Mouse (Mus musculus): ENCODE measurements around the gene Slit3. TPM values are rescaled to one million over a fixed set of nuclear protein-coding genes. Genes with fewer than 3 reads are reported as not detected.

Slit3 gene
- polyA plus RNA-seq, 1 experiment from 2014 or later, result 24.1 TPM

DNA sequence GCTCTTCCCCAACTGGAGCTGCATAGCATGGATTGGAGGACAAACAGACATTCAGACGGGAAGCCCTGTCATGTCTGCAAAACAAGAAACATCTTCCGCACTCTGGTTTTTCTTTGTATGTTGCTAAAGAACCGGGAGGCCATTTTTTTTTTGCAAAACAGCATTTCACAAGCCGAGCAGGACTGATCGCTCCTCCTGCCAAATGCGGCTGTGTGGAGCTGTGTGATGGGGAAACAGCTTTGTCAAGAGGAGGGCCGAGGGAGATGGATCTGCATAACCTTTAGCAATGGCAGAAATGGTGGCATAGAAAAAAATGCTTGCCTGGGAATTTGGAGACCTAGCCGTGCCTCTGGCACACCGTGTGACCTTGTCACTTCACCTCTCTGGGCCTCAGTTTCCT lies 15.6 kb downstream of the Slit3 start:
- ATAC-seq (ENCODE audit: low read depth) (no peak), DNase-seq (ENCODE audit: low spot score) (no peak)
- Histone ChIP-seq H3K27me3 (replicated peaks; ENCODE audit: control insufficient read depth, insufficient read depth, low read length) (no peaks in the 10 kb centered on the region), H3K9ac (ENCODE audit: low read depth, low read length) (no peak overlapping the region), H3K27ac (replicated peaks; ENCODE audit: low read depth, low read length) (no peak overlapping the region; the same call in 1 of the 2 replicates), H3K4me1 (ENCODE audit: control insufficient read depth, insufficient read depth, low read length) (no peaks in the 10 kb centered on the region), H3K36me3 (ENCODE audit: control insufficient read depth, insufficient read depth, low read length) (no peaks in the 10 kb centered on the region), H3K4me3 (ENCODE audit: low read depth, low read length) (no peak overlapping the region), H3K9me3 (ENCODE audit: control insufficient read depth, low read length) (no peaks in the 10 kb centered on the region), H3K4me2 (ENCODE audit: low read depth, low read length) (no peak overlapping the region)
- WGBS, result 84% methylated on average over 9 of the region's 9 CpGs

DNA sequence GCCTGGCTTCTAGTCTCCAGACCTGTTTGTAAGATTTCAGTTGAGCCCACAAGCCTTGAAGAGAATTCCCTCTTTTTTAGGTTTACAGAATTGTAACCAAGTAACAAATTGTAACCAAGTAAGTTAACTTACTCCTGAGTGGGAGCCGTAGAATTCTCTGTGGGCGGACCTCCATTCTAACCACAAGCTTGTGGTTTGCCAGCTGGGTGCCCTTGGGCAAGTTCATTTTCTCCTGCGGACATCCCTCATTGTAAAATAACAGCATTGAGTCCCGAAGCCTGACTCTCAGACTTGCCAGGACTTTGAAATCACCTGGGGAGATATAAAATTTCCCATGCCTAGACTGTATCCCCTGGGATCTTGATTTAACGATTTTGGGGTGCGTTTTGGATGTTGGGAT lies 19.1 kb downstream of the Slit3 start:
- Histone ChIP-seq H3K4me1 (ENCODE audit: control insufficient read depth, insufficient read depth, low read length) (0 out of 2 replicates have a peak, but pooled peaks cover 7% of the 10 kb centered on the region), H3K27ac (replicated peaks; ENCODE audit: low read depth, low read length) (no peak overlapping the region), H3K36me3 (ENCODE audit: control insufficient read depth, insufficient read depth, low read length) (no peaks in the 10 kb centered on the region), H3K9ac (ENCODE audit: low read depth, low read length) (no peak overlapping the region), H3K9me3 (ENCODE audit: control insufficient read depth, low read length) (no peaks in the 10 kb centered on the region), H3K4me3 (ENCODE audit: low read depth, low read length) (no peak overlapping the region), H3K4me2 (ENCODE audit: low read depth, low read length) (no peak overlapping the region), H3K27me3 (replicated peaks; ENCODE audit: control insufficient read depth, insufficient read depth, low read length) (no peaks in the 10 kb centered on the region)
- WGBS, result 68% methylated on average over 6 of the region's 6 CpGs
- DNase-seq (ENCODE audit: low spot score), result no peak
- no peak for ATAC-seq (ENCODE audit: low read depth)

DNA sequence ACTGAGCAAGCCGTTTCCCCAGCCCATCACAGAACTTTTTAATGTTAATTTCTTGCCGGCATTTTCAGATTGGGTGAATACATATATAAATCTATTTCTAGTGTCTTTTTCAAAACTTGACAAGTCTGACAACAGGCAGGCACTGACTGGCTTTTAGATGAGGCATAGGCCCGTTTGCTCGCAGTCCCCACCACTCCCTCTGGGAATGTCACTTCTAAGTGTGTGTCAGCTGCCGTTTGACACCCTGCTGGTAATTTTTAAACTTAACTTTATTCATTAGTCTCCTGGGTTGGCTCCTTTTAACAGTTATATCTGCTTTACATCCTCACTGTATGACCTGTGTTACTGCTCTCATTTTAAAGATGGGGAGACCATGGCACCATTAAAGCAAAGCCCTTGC lies 21.2 kb downstream of the Slit3 start:
- Histone ChIP-seq H3K4me1 (ENCODE audit: control insufficient read depth, insufficient read depth, low read length) (0 out of 2 replicates have a peak, but pooled peaks cover 7% of the 10 kb centered on the region), H3K36me3 (ENCODE audit: control insufficient read depth, insufficient read depth, low read length) (no peaks in the 10 kb centered on the region)
- 58% methylated on average over 5 of the region's 5 CpGs for WGBS

DNA sequence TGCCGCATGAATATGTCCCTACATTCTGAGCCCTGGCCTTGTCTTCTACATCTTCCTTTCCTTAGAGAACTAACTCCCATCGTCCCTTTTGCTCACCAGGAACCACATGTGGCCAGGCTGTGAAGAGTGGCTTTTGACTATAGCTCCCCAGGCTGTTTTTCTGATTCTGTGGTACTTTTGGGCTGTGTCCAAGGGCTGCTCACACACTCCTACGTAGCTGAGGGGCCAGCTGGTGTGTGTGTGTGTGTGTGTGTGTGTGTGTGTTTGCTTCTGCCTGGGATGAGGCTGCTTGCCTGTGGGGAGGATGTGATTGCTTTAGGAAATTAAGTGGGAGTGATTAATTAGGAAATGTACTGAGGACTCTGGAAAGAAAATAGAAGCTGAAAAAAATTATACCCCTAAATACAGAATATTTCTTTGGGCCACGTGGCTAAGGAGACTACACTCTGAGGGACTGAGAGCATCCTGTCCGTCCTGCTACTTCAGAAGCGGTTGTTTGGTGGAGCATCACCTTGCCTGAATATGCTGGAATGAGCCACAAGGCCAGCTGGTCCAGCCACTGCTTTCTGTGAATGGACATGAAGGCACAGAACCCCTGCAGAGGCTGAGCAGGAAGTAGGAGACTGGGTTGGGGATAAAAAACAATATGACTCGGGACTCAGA lies 21.8 kb downstream of the Slit3 start:
- no peaks in the 10 kb centered on the region for H3K9me3 ChIP-seq (ENCODE audit: control insufficient read depth, low read length)
- H3K4me2 ChIP-seq (ENCODE audit: low read depth, low read length), result no peak overlapping the region
- H3K36me3 ChIP-seq (ENCODE audit: control insufficient read depth, insufficient read depth, low read length), result no peaks in the 10 kb centered on the region
- no peak overlapping the region; the same call in 1 of the 2 replicates for H3K27ac ChIP-seq (replicated peaks; ENCODE audit: low read depth, low read length)
- no peak overlapping the region for H3K9ac ChIP-seq (ENCODE audit: low read depth, low read length)
- no peak for ATAC-seq (ENCODE audit: low read depth)
- H3K4me1 ChIP-seq (ENCODE audit: control insufficient read depth, insufficient read depth, low read length), result 0 out of 2 replicates have a peak, but pooled peaks cover 7% of the 10 kb centered on the region
- no peaks in the 10 kb centered on the region for H3K27me3 ChIP-seq (replicated peaks; ENCODE audit: control insufficient read depth, insufficient read depth, low read length)
- DNase-seq (ENCODE audit: low spot score), result peak; percentile 74
- H3K4me3 ChIP-seq (ENCODE audit: low read depth, low read length), result no peak overlapping the region
- 60% methylated on average over 7 of the region's 7 CpGs for WGBS

More for the DNA sequence above, 21.2 kb downstream of the Slit3 start:
- no peaks in the 10 kb centered on the region for H3K27me3 ChIP-seq (replicated peaks; ENCODE audit: control insufficient read depth, insufficient read depth, low read length)
- no peak overlapping the region for H3K27ac ChIP-seq (replicated peaks; ENCODE audit: low read depth, low read length)
- ATAC-seq (ENCODE audit: low read depth) (no peak), DNase-seq (ENCODE audit: low spot score) (no peak)
- H3K9ac ChIP-seq (ENCODE audit: low read depth, low read length), result no peak overlapping the region
- H3K4me2 ChIP-seq (ENCODE audit: low read depth, low read length), result no peak overlapping the region
- no peaks in the 10 kb centered on the region for H3K9me3 ChIP-seq (ENCODE audit: control insufficient read depth, low read length)
- H3K4me3 ChIP-seq (ENCODE audit: low read depth, low read length), result no peak overlapping the region

DNA sequence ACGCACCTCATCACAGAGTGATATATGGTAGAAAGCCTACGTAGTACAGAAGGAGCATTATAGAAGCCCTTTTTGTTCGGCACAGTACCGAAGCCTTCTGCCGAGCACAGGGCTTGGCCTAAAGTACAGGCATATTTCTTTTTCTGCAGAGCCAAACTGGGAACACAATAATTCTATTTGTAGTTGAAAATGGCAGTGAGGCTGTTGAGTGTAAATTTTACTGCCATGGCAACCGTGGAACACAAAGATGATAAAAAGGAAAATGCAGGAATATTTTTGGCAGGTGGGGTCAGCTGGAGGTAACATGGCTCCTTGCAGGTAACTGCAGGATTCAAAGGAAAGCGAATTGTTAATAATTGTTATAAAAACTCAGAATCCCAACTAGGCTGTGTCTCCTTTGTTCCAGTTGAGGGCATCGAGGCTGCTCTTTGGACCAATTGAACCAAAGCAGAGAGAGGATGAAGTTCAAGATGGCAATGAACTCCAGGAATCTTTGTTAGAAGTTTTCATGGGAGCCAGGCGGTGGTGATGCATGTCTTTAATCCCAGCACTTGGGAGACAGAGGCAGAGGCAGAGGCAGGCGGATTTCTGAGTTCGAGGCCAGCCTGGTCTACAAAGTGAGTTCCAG lies 26.9 kb downstream of the Slit3 start:
- Histone ChIP-seq H3K4me3 (ENCODE audit: low read depth, low read length) (no peak overlapping the region), H3K27me3 (replicated peaks; ENCODE audit: control insufficient read depth, insufficient read depth, low read length) (no peaks in the 10 kb centered on the region), H3K9ac (ENCODE audit: low read depth, low read length) (no peak overlapping the region), H3K36me3 (ENCODE audit: control insufficient read depth, insufficient read depth, low read length) (no peaks in the 10 kb centered on the region), H3K4me2 (ENCODE audit: low read depth, low read length) (no peak overlapping the region), H3K9me3 (ENCODE audit: control insufficient read depth, low read length) (no peaks in the 10 kb centered on the region), H3K4me1 (ENCODE audit: control insufficient read depth, insufficient read depth, low read length) (peaks cover 14% of the 10 kb centered on the region; the same call in 1 of the 2 replicates), H3K27ac (replicated peaks; ENCODE audit: low read depth, low read length) (no peak overlapping the region)
- ATAC-seq (ENCODE audit: low read depth) (no peak), DNase-seq (ENCODE audit: low spot score) (no peak)
- 90% methylated on average over 11 of the region's 11 CpGs for WGBS

DNA sequence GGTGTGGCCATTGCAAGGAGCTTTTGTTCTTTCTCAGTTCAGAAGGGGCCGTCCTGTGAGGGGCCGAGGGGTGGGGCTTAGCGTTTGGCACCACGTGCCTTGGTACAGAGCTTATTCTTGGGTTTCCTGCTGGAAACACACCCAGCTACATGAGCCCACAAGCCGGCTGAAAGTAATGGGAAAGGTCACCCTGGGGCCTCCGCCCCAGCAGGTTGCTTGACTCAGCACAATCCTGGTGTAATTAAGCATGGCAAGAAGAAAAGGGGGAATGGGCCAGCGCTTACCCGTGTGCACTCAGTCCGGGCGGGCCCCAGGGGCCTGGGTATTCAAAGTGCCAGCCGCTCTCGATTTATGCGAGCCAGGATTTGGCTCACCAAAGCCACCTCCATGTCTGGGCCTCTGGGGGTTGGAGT lies 30.5 kb downstream of the Slit3 start:
- Histone ChIP-seq H3K27me3 (replicated peaks; ENCODE audit: control insufficient read depth, insufficient read depth, low read length) (no peaks in the 10 kb centered on the region), H3K4me2 (ENCODE audit: low read depth, low read length) (no peak overlapping the region), H3K9ac (ENCODE audit: low read depth, low read length) (no peak overlapping the region), H3K36me3 (ENCODE audit: control insufficient read depth, insufficient read depth, low read length) (no peaks in the 10 kb centered on the region), H3K9me3 (ENCODE audit: control insufficient read depth, low read length) (no peaks in the 10 kb centered on the region), H3K4me1 (ENCODE audit: control insufficient read depth, insufficient read depth, low read length) (peaks cover 36% of the 10 kb centered on the region), H3K27ac (replicated peaks; ENCODE audit: low read depth, low read length) (no peak overlapping the region), H3K4me3 (ENCODE audit: low read depth, low read length) (no peak overlapping the region)
- ATAC-seq (ENCODE audit: low read depth) (peak; percentile 89), DNase-seq (ENCODE audit: low spot score) (peak; percentile 79)
- 23% methylated on average over 13 of the region's 13 CpGs for WGBS

DNA sequence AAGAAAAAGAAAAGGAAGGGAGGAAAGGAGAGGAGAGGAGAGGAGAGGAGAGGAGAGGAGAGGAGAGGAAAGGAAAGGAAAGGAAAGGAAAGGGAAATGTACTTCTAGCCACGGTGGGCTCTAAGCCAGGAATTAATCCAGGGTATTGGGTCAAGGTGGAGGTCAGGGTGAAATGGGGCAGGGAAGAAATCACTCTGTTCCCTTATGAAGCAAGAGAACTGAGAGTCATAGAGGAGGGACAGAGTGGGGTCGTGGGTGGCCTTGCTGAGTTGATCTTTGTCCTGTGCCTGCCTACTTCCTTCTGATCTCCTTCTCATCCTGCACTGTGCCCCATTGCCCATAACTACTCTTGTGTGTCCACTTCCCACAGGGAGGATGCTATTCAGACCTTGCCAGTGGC lies 31.9 kb downstream of the Slit3 start:
- WGBS, result 53% methylated on average over 2 of the region's 2 CpGs
- Histone ChIP-seq H3K4me1 (ENCODE audit: control insufficient read depth, insufficient read depth, low read length) (peaks cover 41% of the 10 kb centered on the region), H3K27ac (replicated peaks; ENCODE audit: low read depth, low read length) (peak overlapping the region; percentile 3; the same call in 1 of the 2 replicates)

DNA sequence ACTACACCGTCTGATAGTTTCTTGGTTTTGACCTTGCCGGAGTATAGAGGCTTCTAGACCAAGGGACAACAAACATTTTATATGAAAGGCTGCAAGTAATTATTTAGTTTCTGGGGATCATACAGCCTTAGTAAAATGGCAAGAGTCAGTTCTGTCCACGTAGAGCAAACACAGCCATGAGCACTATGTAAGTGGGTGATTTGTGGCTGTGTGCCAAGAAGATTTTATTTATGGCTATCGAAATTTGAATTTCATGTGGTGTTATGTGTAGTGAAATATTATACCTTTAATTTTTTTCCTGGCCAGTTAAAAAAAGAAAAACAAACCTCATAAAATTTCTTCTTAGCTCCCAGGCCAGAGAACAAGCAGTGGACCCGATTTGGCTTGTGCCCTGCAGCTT lies 33.4 kb downstream of the Slit3 start:
- no peaks in the 10 kb centered on the region for H3K27me3 ChIP-seq (replicated peaks; ENCODE audit: control insufficient read depth, insufficient read depth, low read length)
- H3K4me1 ChIP-seq (ENCODE audit: control insufficient read depth, insufficient read depth, low read length), result peaks cover 41% of the 10 kb centered on the region
- DNase-seq (ENCODE audit: low spot score) (no peak), ATAC-seq (ENCODE audit: low read depth) (no peak)
- H3K4me2 ChIP-seq (ENCODE audit: low read depth, low read length), result no peak overlapping the region
- H3K27ac ChIP-seq (replicated peaks; ENCODE audit: low read depth, low read length), result peak overlapping the region; percentile 63; the same call in 1 of the 2 replicates
- 56% methylated on average over 5 of the region's 5 CpGs for WGBS
- H3K4me3 ChIP-seq (ENCODE audit: low read depth, low read length), result no peak overlapping the region
- no peaks in the 10 kb centered on the region for H3K36me3 ChIP-seq (ENCODE audit: control insufficient read depth, insufficient read depth, low read length)
- H3K9me3 ChIP-seq (ENCODE audit: control insufficient read depth, low read length), result no peaks in the 10 kb centered on the region
- H3K9ac ChIP-seq (ENCODE audit: low read depth, low read length), result no peak overlapping the region

More for the DNA sequence above, 31.9 kb downstream of the Slit3 start:
- no peak overlapping the region for H3K4me3 ChIP-seq (ENCODE audit: low read depth, low read length)
- ATAC-seq (ENCODE audit: low read depth) (no peak), DNase-seq (ENCODE audit: low spot score) (no peak)
- H3K9me3 ChIP-seq (ENCODE audit: control insufficient read depth, low read length), result no peaks in the 10 kb centered on the region
- H3K36me3 ChIP-seq (ENCODE audit: control insufficient read depth, insufficient read depth, low read length), result no peaks in the 10 kb centered on the region
- H3K27me3 ChIP-seq (replicated peaks; ENCODE audit: control insufficient read depth, insufficient read depth, low read length), result no peaks in the 10 kb centered on the region
- no peak overlapping the region for H3K9ac ChIP-seq (ENCODE audit: low read depth, low read length)
- H3K4me2 ChIP-seq (ENCODE audit: low read depth, low read length), result no peak overlapping the region
